Mouse (Mus musculus) MEL (cell line): ENCODE measurements around the gene Tph1.

Experiments used
- BHLHE40 ChIP-seq: IDR thresholded peaks from 2 replicates; pipeline ENCODE4 v1.6.1; 2012; ENCODE audit warnings: low read depth, mild to moderate bottlenecking, inconsistent platforms, low read length, improper control_type of control experiment, borderline replicate concordance
- CTCF ChIP-seq, 3 experiments: IDR thresholded peaks in 2 of 3; conservative IDR thresholded peaks in 1 of 3; 2 replicates each; pipeline ENCODE4 v1.5.1; 2011 to 2012; ENCODE audit warnings: low read length in 3 of 3, low read depth in 2 of 3, mild to moderate bottlenecking in 2 of 3, improper control_type of control experiment in 1 of 3, inconsistent platforms in 1 of 3, mixed read lengths in 1 of 3, moderate library complexity in 1 of 3; ENCODE audit not compliant: control insufficient read depth in 1 of 3, insufficient read depth in 1 of 3, poor library complexity in 1 of 3, severe bottlenecking in 1 of 3
- EP300 ChIP-seq, 2 experiments: IDR thresholded peaks; 2 replicates each; pipeline ENCODE4 v1.6.1; 2011; ENCODE audit warnings: improper control_type of control experiment in 2 of 2, low read length in 2 of 2, low read depth in 1 of 2, mild to moderate bottlenecking in 1 of 2
- MAFK ChIP-seq: IDR thresholded peaks from 2 replicates; pipeline ENCODE4 v1.6.1; 2011; ENCODE audit warnings: low read depth, mild to moderate bottlenecking, low read length, improper control_type of control experiment, borderline replicate concordance
- POLR2A ChIP-seq, 2 experiments: IDR thresholded peaks; 2 replicates each; pipeline ENCODE4 v1.6.1; 2011 to 2012; ENCODE audit warnings: low read length in 2 of 2, mild to moderate bottlenecking in 2 of 2, control low read depth in 1 of 2, improper control_type of control experiment in 1 of 2, low read depth in 1 of 2, moderate library complexity in 1 of 2; ENCODE audit not compliant: control insufficient read depth in 1 of 2, insufficient read depth in 1 of 2, poor library complexity in 1 of 2
- RAD21 ChIP-seq: IDR thresholded peaks from 2 replicates; pipeline ENCODE4 v1.6.1; 2011; ENCODE audit warnings: mild to moderate bottlenecking, low read depth, low read length, improper control_type of control experiment
- USF1 ChIP-seq: IDR thresholded peaks from 2 replicates; pipeline ENCODE4 v1.6.1; 2014; ENCODE audit warnings: low read depth, mild to moderate bottlenecking, inconsistent platforms, low read length, improper control_type of control experiment, moderate library complexity
- ZMIZ1 ChIP-seq: IDR thresholded peaks from 2 replicates; pipeline ENCODE4 v1.6.1; 2012; ENCODE audit warnings: low read depth, mild to moderate bottlenecking, inconsistent platforms, low read length, improper control_type of control experiment, moderate library complexity

DNA sequence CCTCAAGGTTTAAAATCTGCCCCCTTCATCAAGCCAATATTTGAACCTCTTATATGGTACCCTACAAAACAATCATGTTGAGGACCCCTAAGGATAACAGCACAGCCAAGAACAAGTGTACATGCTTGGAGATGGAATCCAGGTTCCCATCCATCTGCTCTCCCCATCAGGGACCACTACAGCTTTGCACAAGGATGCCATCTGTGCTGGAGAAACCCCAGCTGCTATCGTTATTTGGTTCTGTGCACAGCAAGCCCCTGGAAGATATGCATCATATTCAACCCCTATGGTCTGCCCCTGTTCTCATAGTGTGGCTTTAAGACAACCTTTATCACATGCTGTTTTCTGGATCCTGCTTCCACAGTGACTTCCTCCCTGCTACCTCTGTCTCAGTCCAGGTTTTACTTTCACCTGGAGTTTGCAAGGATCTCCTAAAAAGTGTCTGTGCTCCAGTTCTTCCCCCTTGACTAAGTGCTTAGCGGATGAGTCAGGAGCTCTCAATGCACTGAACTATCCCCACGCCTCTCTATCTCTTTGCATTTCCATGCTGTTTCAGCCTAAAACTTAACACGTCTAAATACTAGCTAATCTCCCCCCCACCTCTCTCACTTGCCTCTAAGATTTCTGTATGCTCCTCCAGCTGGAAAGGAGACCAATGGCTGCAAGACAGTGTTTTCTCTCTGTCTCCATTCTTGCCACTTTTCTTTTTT lies 23.8 kb downstream of the Tph1 start:
- TF ChIP-seq USF1 (no peak), BHLHE40 (no peak), CTCF (IDR thresholded peaks at IDR 0.05 in 2 of 3, conservative IDR thresholded peaks at IDR 0.05 in 1 of 3; ENCODE audit: control insufficient read depth in 1 of 3, insufficient read depth in 1 of 3, low read depth in 2 of 3, low read length in 3 of 3, poor library complexity in 1 of 3, severe bottlenecking in 1 of 3) (no peak), MAFK (no peak), POLR2A (IDR thresholded peaks at IDR 0.05; ENCODE audit: control insufficient read depth in 1 of 2, insufficient read depth in 1 of 2, low read depth in 1 of 2, low read length in 2 of 2, poor library complexity in 1 of 2) (no peak), EP300 (IDR thresholded peaks at IDR 0.05; ENCODE audit: low read depth in 1 of 2, low read length in 2 of 2) (no peak), RAD21 (no peak), ZMIZ1 (no peak)
